22 mouse cellular contexts compared by ENCODE assay signal in genomic region chr5:51432532-51432931, GRCm38 (mm10).
DNase-seq lines count a peak whose midpoint lies in the region; ATAC-seq and TF ChIP-seq lines count a peak whose summit lies in the region.
"Had no signal": no experiment of that assay in that cellular context is flagged by ENCODE, and none has a peak within 500 bp of the region (broad histone marks: within the 10 kb centered on the region; RNA-seq: fewer than 3 reads in every experiment).

No protein-coding gene starts in this region.

- H3K4me2 ChIP-seq in forebrain, embryonic 13.5 days: no peak overlapping the region
- H3K4me2 ChIP-seq in forebrain, embryonic 11.5 days (ENCODE audit: low read depth, low read length, severe bottlenecking): no peak overlapping the region
- no peak overlapping the region for H3K4me2 ChIP-seq in forebrain, embryonic 15.5 days (replicated peaks)
- no peak overlapping the region for H3K4me2 ChIP-seq in forebrain, embryonic 12.5 days
- H3K4me2 ChIP-seq in forebrain, postnatal 0 days (ENCODE audit: low read depth): no peak overlapping the region
- H3K4me2 ChIP-seq: embryonic facial prominence, embryonic 12.5 days had no signal

- no peaks in the 10 kb centered on the region for H3K4me1 ChIP-seq in forebrain, embryonic 13.5 days
- no peaks in the 10 kb centered on the region for H3K4me1 ChIP-seq in forebrain, embryonic 11.5 days (replicated peaks; ENCODE audit: control insufficient read depth, insufficient read depth, low read length)
- H3K4me1 ChIP-seq in forebrain, embryonic 15.5 days: no peaks in the 10 kb centered on the region
- H3K4me1 ChIP-seq in forebrain, embryonic 12.5 days: no peaks in the 10 kb centered on the region
- H3K4me1 ChIP-seq in forebrain, postnatal 0 days (ENCODE audit: insufficient read depth): no peaks in the 10 kb centered on the region
- H3K4me1 ChIP-seq: embryonic facial prominence, embryonic 10.5 days; embryonic facial prominence, embryonic 12.5 days had no signal

- peak; percentile 70; the same call in 1 of the 2 replicates for ATAC-seq in forebrain, embryonic 13.5 days
- ATAC-seq in forebrain, embryonic 11.5 days (replicated peaks; ENCODE audit: low FRiP score): no peak
- peak; percentile 69 for ATAC-seq in forebrain, embryonic 15.5 days (replicated peaks)
- ATAC-seq in forebrain, embryonic 12.5 days (ENCODE audit: low FRiP score): no peak
- peak; percentile 78 for ATAC-seq in forebrain, postnatal 0 days
- ATAC-seq: CD4-positive, CD25-positive, alpha-beta regulatory T cell, adult 4 months had no signal

- 87% methylated on average over 2 of the region's 2 CpGs for whole genome bisulfite sequencing in forebrain, embryonic 13.5 days
- 92% methylated on average over 2 of the region's 2 CpGs for WGBS in forebrain, embryonic 11.5 days
- 80% methylated on average over 2 of the region's 2 CpGs for WGBS in forebrain, embryonic 15.5 days
- WGBS in forebrain, embryonic 12.5 days: 96% methylated on average over 2 of the region's 2 CpGs
- WGBS in forebrain, postnatal 0 days: 65% methylated on average over 2 of the region's 2 CpGs

- H3K36me3 ChIP-seq in forebrain, embryonic 13.5 days (ENCODE audit: poor library complexity, severe bottlenecking): no peaks in the 10 kb centered on the region
- no peaks in the 10 kb centered on the region for H3K36me3 ChIP-seq in forebrain, embryonic 11.5 days (ENCODE audit: control insufficient read depth, insufficient read depth, low read length)
- H3K36me3 ChIP-seq in forebrain, embryonic 15.5 days: no peaks in the 10 kb centered on the region
- no peaks in the 10 kb centered on the region for H3K36me3 ChIP-seq in forebrain, embryonic 12.5 days (replicated peaks)
- no peaks in the 10 kb centered on the region for H3K36me3 ChIP-seq in forebrain, postnatal 0 days (ENCODE audit: insufficient read depth)
- H3K36me3 ChIP-seq: embryonic facial prominence, embryonic 10.5 days; embryonic facial prominence, embryonic 12.5 days; G1E had no signal

- TF ChIP-seq CTCF in forebrain, postnatal 0 days (IDR thresholded peaks at IDR 0.05; ENCODE audit: low read depth): no peak

- H3K4me3 ChIP-seq in forebrain, embryonic 13.5 days: no peak overlapping the region
- no peak overlapping the region for H3K4me3 ChIP-seq in forebrain, embryonic 11.5 days (ENCODE audit: low read depth, low read length)
- no peak overlapping the region for H3K4me3 ChIP-seq in forebrain, embryonic 15.5 days
- H3K4me3 ChIP-seq in forebrain, embryonic 12.5 days (replicated peaks): no peak overlapping the region
- no peak overlapping the region for H3K4me3 ChIP-seq in forebrain, postnatal 0 days (ENCODE audit: low read depth, low read length)
- H3K4me3 ChIP-seq: embryonic facial prominence, embryonic 10.5 days; embryonic facial prominence, embryonic 12.5 days had no signal

- H3K9me3 ChIP-seq in forebrain, embryonic 13.5 days (replicated peaks): no peaks in the 10 kb centered on the region
- no peaks in the 10 kb centered on the region for H3K9me3 ChIP-seq in forebrain, embryonic 11.5 days (ENCODE audit: control insufficient read depth, low read length)
- no peaks in the 10 kb centered on the region for H3K9me3 ChIP-seq in forebrain, embryonic 15.5 days
- H3K9me3 ChIP-seq in forebrain, embryonic 12.5 days: no peaks in the 10 kb centered on the region
- no peaks in the 10 kb centered on the region for H3K9me3 ChIP-seq in forebrain, postnatal 0 days (ENCODE audit: low read length)
- H3K9me3 ChIP-seq: embryonic facial prominence, embryonic 10.5 days; embryonic facial prominence, embryonic 12.5 days; G1E had no signal

- H3K9ac ChIP-seq in forebrain, embryonic 13.5 days: no peak overlapping the region
- no peak overlapping the region for H3K9ac ChIP-seq in forebrain, embryonic 11.5 days (ENCODE audit: low read length)
- H3K9ac ChIP-seq in forebrain, embryonic 15.5 days (replicated peaks): no peak overlapping the region
- H3K9ac ChIP-seq in forebrain, embryonic 12.5 days: no peak overlapping the region
- H3K9ac ChIP-seq in forebrain, postnatal 0 days: no peak overlapping the region
- H3K9ac ChIP-seq: embryonic facial prominence, embryonic 12.5 days had no signal

- H3K27me3 ChIP-seq in forebrain, embryonic 13.5 days: no peaks in the 10 kb centered on the region
- H3K27me3 ChIP-seq in forebrain, embryonic 11.5 days (ENCODE audit: control insufficient read depth, insufficient read depth, low read length): no peaks in the 10 kb centered on the region
- no peaks in the 10 kb centered on the region for H3K27me3 ChIP-seq in forebrain, embryonic 15.5 days
- no peaks in the 10 kb centered on the region for H3K27me3 ChIP-seq in forebrain, embryonic 12.5 days
- no peaks in the 10 kb centered on the region for H3K27me3 ChIP-seq in forebrain, postnatal 0 days (ENCODE audit: insufficient read depth, low read length)
- H3K27me3 ChIP-seq: CH12.LX; embryonic facial prominence, embryonic 12.5 days had no signal

- no peak overlapping the region for H3K27ac ChIP-seq in forebrain, embryonic 13.5 days
- H3K27ac ChIP-seq in forebrain, embryonic 11.5 days (ENCODE audit: low read depth, low read length): no peak overlapping the region
- no peak overlapping the region for H3K27ac ChIP-seq in forebrain, embryonic 15.5 days (replicated peaks)
- no peak overlapping the region for H3K27ac ChIP-seq in forebrain, embryonic 12.5 days
- H3K27ac ChIP-seq in forebrain, postnatal 0 days (ENCODE audit: low read depth, low read length): no peak overlapping the region
- H3K27ac ChIP-seq: embryonic facial prominence, embryonic 10.5 days; embryonic facial prominence, embryonic 12.5 days had no signal

- no peak for DNase-seq in forebrain, embryonic 11.5 days (ENCODE audit: low spot score)
- peak; percentile 50 for DNase-seq in brain, embryonic 18.5 days (ENCODE audit: low read depth, low spot score)
- peak; percentile 48 for DNase-seq in forebrain, postnatal 0 days
- DNase-seq in layer of hippocampus, adult 8-10 months (ENCODE audit: low spot score in 2 of 2): no peak
- no peak for DNase-seq in MN1 (ENCODE audit: low spot score)
- DNase-seq: adrenal gland, adult 8-10 months; adrenal gland, postnatal 14 days; adrenal gland, postnatal 36 days; B cell, adult 2 months; cerebellum, adult 11-12 months; cerebellum, adult 2 months; cerebellum, adult 9-10 months; cerebellum, postnatal 10 days; cerebellum, postnatal 25 days had no signal

Comparison
In these comparisons a context has a peak if more than half of its experiments do, and no peak if none do; other contexts are left out.
1. ATAC-seq: peak in forebrain, embryonic 13.5 days (single experiment), forebrain, embryonic 15.5 days (single experiment) and forebrain, postnatal 0 days (single experiment); none in forebrain, embryonic 11.5 days (single experiment) and forebrain, embryonic 12.5 days (single experiment).
2. DNase-seq: peak in brain, embryonic 18.5 days (single experiment) and forebrain, postnatal 0 days (single experiment); none in forebrain, embryonic 11.5 days (single experiment), layer of hippocampus, adult 8-10 months (0 of 2) and MN1 (single experiment).